Mouse (Mus musculus): ENCODE results near the gene Setd7. TPM values are rescaled to one million over a fixed set of nuclear protein-coding genes. Genes with fewer than 3 reads are reported as not detected.
"Not testable (repeated sequence)": the region's sequence is repeated elsewhere in the genome, so short reads cannot be mapped to it uniquely, and the experiment has no call there.

The Setd7 gene
- polyA plus RNA-seq, 1 experiment from 2014 or later = 5.1 TPM

- peak; percentile 58; the same call in 1 of the 2 replicates for ATAC-seq (ENCODE audit: low FRiP score, low read depth)
- Histone ChIP-seq H3K27ac (no peak overlapping the region), H3K4me3 (no peak overlapping the region), H3K4me1 (peaks cover 29% of the 10 kb centered on the region), H3K36me3 (no peaks in the 10 kb centered on the region), H3K9me3 (no peaks in the 10 kb centered on the region), H3K9ac (no peak overlapping the region), H3K4me2 (replicated peaks) (peak overlapping the region; percentile 37; the same call in 1 of the 2 replicates), H3K27me3 (0 out of 2 replicates have a peak, but pooled peaks cover 3% of the 10 kb centered on the region)
- WGBS = 18% methylated on average over 18 of the region's 18 CpGs
Observed at GRCm38 (mm10) chr3:51583574-51584391, 23.1 kb upstream of the Setd7 start.

GRCm38 (mm10) chr3:51579243-51579642 is 18.6 kb upstream of the Setd7 start:
- peaks cover 15% of the 10 kb centered on the region; the same call in 1 of the 2 replicates for H3K4me1 ChIP-seq
- H3K27ac ChIP-seq; H3K36me3 ChIP-seq; H3K27me3 ChIP-seq; H3K9me3 ChIP-seq; H3K4me3 ChIP-seq; H3K9ac ChIP-seq; H3K4me2 ChIP-seq (replicated peaks); ATAC-seq (ENCODE audit: low FRiP score, low read depth): not testable (repeated sequence)
- 59% methylated on average over 4 of the region's 4 CpGs for WGBS

DNA sequence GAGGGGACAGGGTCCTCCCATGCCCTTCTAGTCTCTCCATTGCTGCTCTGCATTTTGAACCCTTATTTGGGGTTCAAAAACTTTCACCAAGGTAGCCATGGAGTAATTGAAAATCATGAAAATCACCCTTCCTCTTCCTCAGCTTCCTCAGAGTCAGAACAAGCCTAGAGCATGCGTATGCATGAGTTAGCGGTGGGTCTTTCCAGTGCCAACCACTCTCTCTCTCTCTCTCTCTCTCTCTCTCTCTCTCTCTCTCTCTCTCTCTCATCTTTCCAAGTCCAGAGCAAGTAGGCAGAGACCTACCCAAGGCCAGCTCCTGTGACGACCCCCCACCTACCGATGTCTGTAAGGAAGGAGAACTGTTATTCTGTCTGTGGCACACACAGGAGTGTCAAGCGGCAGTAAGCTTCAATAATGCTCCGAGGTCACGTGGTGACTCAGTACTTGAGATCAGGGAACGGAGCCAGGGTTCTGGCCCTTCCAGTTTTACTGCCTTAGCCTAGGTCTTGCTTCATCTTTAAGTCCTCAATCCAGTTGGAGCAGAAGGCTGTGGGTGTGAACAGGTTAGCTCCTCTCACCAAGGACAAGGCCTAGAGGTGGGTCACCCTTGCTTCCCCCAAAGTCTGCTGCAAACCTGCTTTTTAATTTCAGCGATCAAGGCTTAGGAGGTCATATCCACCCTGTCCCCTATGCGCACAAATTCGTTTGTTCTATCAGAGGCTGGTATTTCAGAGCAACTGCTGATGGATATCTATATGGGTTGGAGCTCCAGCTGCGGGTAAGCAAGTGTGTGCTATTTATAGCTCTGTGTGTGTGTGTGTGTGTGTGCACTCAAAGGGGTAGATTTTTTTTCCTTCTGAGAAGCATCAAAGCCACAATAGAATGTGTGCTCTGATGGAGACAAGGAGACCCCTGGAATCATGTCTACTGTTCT is 17.4 kb upstream of the Setd7 start:
- no peak overlapping the region for H3K27ac ChIP-seq
- WGBS = 80% methylated on average over 12 of the region's 12 CpGs
- 0 out of 2 replicates have a peak, but pooled peaks have one; percentile 42 for ATAC-seq (ENCODE audit: low FRiP score, low read depth)

DNA sequence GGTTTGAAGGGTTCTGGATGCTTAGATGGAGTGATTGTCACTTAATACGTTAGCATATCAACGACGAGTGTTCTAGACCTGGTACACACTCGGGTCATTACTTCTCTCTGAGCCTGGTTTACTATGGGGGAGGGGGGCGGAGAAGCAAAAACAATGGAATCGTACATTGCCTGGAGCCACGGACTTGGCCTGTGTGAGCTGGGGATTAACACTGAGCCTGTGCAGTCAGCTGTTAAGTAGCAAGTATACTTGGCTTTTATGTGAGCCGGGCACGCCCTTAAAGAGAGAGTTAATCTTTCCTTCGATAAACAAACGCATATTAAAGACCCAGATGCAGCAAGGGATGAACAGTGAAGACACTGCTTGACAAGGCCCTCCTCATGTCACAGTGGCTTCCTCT is 16.7 kb upstream of the Setd7 start:
- no peaks in the 10 kb centered on the region for H3K36me3 ChIP-seq
- WGBS = 55% methylated on average over 11 of the region's 11 CpGs
- H3K27ac ChIP-seq = no peak overlapping the region
- 0 out of 2 replicates have a peak, but pooled peaks cover 9% of the 10 kb centered on the region for H3K4me1 ChIP-seq
- H3K9me3 ChIP-seq = no peaks in the 10 kb centered on the region
- no peak overlapping the region for H3K9ac ChIP-seq
- no peak; the same call in 1 of the 2 replicates for ATAC-seq (ENCODE audit: low FRiP score, low read depth)
- no peak overlapping the region for H3K4me2 ChIP-seq (replicated peaks)
- H3K27me3 ChIP-seq = no peaks in the 10 kb centered on the region
- H3K4me3 ChIP-seq = no peak overlapping the region

More for the DNA sequence above, 17.4 kb upstream of the Setd7 start:
- H3K27me3 ChIP-seq = 0 out of 2 replicates have a peak, but pooled peaks cover under 1% of the 10 kb centered on the region
- H3K9me3 ChIP-seq = no peaks in the 10 kb centered on the region
- no peak overlapping the region for H3K9ac ChIP-seq
- 0 out of 2 replicates have a peak, but pooled peaks cover 9% of the 10 kb centered on the region for H3K4me1 ChIP-seq
- no peak overlapping the region for H3K4me2 ChIP-seq (replicated peaks)
- no peak overlapping the region for H3K4me3 ChIP-seq
- H3K36me3 ChIP-seq = no peaks in the 10 kb centered on the region

GRCm38 (mm10) chr3:51573915-51574314 is 13.2 kb upstream of the Setd7 start:
- Histone ChIP-seq H3K9ac (no peak overlapping the region), H3K4me3 (no peak overlapping the region), H3K27me3 (no peaks in the 10 kb centered on the region), H3K36me3 (no peaks in the 10 kb centered on the region), H3K4me2 (replicated peaks) (no peak overlapping the region), H3K9me3 (no peaks in the 10 kb centered on the region), H3K4me1 (0 out of 2 replicates have a peak, but pooled peaks cover 3% of the 10 kb centered on the region), H3K27ac (no peak overlapping the region)
- WGBS = 75% methylated on average over 9 of the region's 9 CpGs
- no peak for ATAC-seq (ENCODE audit: low FRiP score, low read depth)

- ATAC-seq (ENCODE audit: low FRiP score, low read depth) = no peak
- H3K27me3 ChIP-seq = no peaks in the 10 kb centered on the region
- no peak overlapping the region for H3K9ac ChIP-seq
- no peak overlapping the region for H3K4me3 ChIP-seq
- no peak overlapping the region for H3K27ac ChIP-seq
- no peaks in the 10 kb centered on the region for H3K36me3 ChIP-seq
- H3K4me2 ChIP-seq (replicated peaks) = no peak overlapping the region
- H3K4me1 ChIP-seq = 0 out of 2 replicates have a peak, but pooled peaks cover 6% of the 10 kb centered on the region
- H3K9me3 ChIP-seq = no peaks in the 10 kb centered on the region
- WGBS = 94% methylated on average over 4 of the region's 4 CpGs
Observed at GRCm38 (mm10) chr3:51570200-51570599, 9.5 kb upstream of the Setd7 start.

GRCm38 (mm10) chr3:51561993-51562385 is 1.3 kb upstream of the Setd7 start:
- peaks cover 5% of the 10 kb centered on the region; the same call in 1 of the 2 replicates for H3K36me3 ChIP-seq
- no peak overlapping the region for H3K9ac ChIP-seq
- ATAC-seq (ENCODE audit: low FRiP score, low read depth) = no peak
- H3K4me3 ChIP-seq = peak overlapping the region; percentile 86; the same call in 1 of the 2 replicates
- no peaks in the 10 kb centered on the region for H3K9me3 ChIP-seq
- peaks cover 23% of the 10 kb centered on the region for H3K4me1 ChIP-seq
- H3K4me2 ChIP-seq (replicated peaks) = peak overlapping the region; percentile 99
- 67% methylated on average over 6 of the region's 6 CpGs for WGBS
- no peak overlapping the region for H3K27ac ChIP-seq
- no peaks in the 10 kb centered on the region; the same call in 1 of the 2 replicates for H3K27me3 ChIP-seq

GRCm38 (mm10) chr3:51561109-51561992 is 672 bp upstream of the Setd7 start:
- WGBS = under 1% methylated on average over 32 of the region's 32 CpGs
- Histone ChIP-seq H3K36me3 (peaks cover 6% of the 10 kb centered on the region; the same call in 1 of the 2 replicates), H3K27me3 (no peaks in the 10 kb centered on the region; the same call in 1 of the 2 replicates), H3K27ac (peak overlapping the region; percentile 89), H3K4me3 (peak overlapping the region; percentile 86), H3K4me1 (peaks cover 18% of the 10 kb centered on the region), H3K4me2 (replicated peaks) (peak overlapping the region; percentile 99), H3K9ac (peak overlapping the region; percentile 93), H3K9me3 (no peaks in the 10 kb centered on the region)
- peak; percentile 5; the same call in 1 of the 2 replicates for ATAC-seq (ENCODE audit: low FRiP score, low read depth)

GRCm38 (mm10) chr3:51559594-51560450 is 857 bp downstream of the Setd7 start:
- Histone ChIP-seq H3K27me3 (no peaks in the 10 kb centered on the region; the same call in 1 of the 2 replicates), H3K4me3 (peak overlapping the region; percentile 86), H3K9me3 (no peaks in the 10 kb centered on the region), H3K4me1 (peaks cover 22% of the 10 kb centered on the region), H3K27ac (peak overlapping the region; percentile 89), H3K36me3 (peaks cover 6% of the 10 kb centered on the region; the same call in 1 of the 2 replicates), H3K4me2 (replicated peaks) (peak overlapping the region; percentile 99), H3K9ac (peak overlapping the region; percentile 93)
- peak; percentile 66 for ATAC-seq (ENCODE audit: low FRiP score, low read depth)
- under 1% methylated on average over 74 of the region's 80 CpGs for WGBS

- ATAC-seq (ENCODE audit: low FRiP score, low read depth) = no peak
- Histone ChIP-seq H3K4me1 (peaks cover 42% of the 10 kb centered on the region), H3K9ac (no peak overlapping the region), H3K27me3 (no peaks in the 10 kb centered on the region), H3K27ac (no peak overlapping the region), H3K4me3 (no peak overlapping the region), H3K36me3 (peaks cover 6% of the 10 kb centered on the region; the same call in 1 of the 2 replicates), H3K4me2 (replicated peaks) (no peak overlapping the region), H3K9me3 (no peaks in the 10 kb centered on the region)
- 72% methylated on average over 8 of the region's 8 CpGs for WGBS
Observed at GRCm38 (mm10) chr3:51555583-51555982, 5.1 kb downstream of the Setd7 start.

Measured in limb, embryonic 13.5 days (tissue).